Mouse (Mus musculus): ENCODE results near the gene Mlh1. TPM values are rescaled to one million over a fixed set of nuclear protein-coding genes. Genes with fewer than 3 reads are reported as not detected.

Mlh1 gene
- polyA plus RNA-seq (2014; fragmentation: Illumina TruSeq; extraction: RNeasy Lipid Tissue Mini Kit (QIAGEN cat#74804); ENCODE audit: low read depth, low replicate concordance): 24.3 TPM

DNA sequence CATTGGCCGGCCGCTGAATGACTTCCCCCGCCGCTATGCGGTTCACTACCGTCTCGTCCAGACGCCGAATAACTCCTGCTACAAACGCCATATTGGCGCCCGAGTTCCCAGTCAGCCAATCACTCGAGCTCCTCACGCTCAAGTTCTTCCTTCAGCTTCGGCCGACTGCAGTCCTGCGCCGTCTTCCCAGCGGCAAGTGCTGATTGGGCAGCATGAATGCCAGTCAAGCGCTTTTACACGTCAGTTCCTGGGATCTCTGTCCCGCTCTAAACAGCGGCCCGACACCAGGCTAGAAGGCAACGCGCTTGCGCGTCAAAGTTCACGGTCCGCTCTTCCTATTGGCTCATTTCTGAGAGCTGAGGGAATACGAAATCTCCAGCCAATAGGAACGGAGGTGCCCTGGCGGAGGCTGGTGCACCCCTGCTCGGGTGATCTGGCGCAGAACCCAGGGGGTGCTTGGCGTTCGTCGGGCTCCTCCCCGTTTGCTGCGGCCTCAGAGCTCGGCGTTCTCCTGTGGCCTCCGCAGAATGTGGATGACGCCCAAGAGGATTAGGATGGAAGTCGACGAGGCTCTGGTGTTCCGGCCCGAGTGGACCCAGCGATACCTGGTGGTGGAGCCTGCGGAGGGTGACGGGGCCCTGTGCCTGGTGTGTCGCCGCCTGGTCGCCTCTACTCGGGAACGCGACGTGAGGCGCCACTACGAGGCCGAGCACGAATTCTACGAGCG lies at the start of gene Mlh1, which contains the start of gene Epm2aip1:
Gene Mlh1, minus strand, starts transcription at position 358 of the 727 bp plus-strand sequence.
Gene Epm2aip1, plus strand, starts transcription at position 496 of the 727 bp plus-strand sequence.

DNA sequence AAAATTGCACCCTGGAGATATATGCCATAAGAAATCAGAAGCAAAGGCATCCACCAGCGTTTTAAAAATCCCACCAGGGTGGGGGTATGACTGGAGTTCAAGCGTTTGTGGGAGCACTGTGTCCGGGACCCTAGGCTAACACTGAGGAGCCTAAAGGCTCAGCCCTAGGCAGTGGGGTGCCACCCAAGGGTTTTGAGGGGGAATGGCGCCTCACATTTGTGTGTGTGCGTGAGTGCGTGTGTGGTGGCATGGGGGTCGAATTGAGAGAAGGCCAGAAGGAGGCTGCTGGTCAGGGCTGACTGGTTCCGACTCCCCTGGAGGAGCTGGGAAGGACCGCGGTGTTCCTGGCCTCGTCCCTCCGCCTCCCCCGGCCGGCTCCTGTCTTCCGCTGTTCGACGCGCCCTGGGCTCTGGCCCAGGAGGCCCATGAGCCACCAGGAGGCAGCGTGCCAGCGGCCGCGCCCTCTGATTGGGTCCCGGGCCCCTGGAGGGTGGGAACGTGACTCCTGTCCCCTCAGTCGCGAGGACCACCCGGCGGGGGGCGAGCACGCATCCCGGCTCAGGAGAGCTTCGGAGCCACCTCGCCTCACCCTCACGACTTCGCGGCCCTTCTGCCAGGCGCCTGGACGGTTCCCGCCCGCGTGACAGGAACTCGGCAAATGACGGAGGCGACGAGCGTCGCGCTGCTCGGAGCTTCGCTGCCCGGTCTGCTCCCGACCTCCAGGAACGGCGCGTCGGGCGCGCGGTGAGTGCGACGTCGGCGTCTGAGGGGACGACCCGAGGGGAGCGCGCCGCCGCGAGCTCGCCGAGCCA lies 39.6 kb upstream of the Mlh1 start, which contains the start of gene Trank1:
Gene Trank1, plus strand, starts transcription at position 709 of the 812 bp plus-strand sequence.

Other genes with a start within 250 kb of the Mlh1 start
- gene Ccrl2, start 214.3 kb downstream of the Mlh1 start, polyA plus RNA-seq (2014; fragmentation: Illumina TruSeq; extraction: RNeasy Lipid Tissue Mini Kit (QIAGEN cat#74804); ENCODE audit: low read depth, low replicate concordance): 2.3 TPM
- 39.6 TPM for gene Lrrfip2, start 154.2 kb downstream of the Mlh1 start, polyA plus RNA-seq (2014; fragmentation: Illumina TruSeq; extraction: RNeasy Lipid Tissue Mini Kit (QIAGEN cat#74804); ENCODE audit: low read depth, low replicate concordance)
- gene Epm2aip1, start 138 bp upstream of the Mlh1 start, polyA plus RNA-seq (2014; fragmentation: Illumina TruSeq; extraction: RNeasy Lipid Tissue Mini Kit (QIAGEN cat#74804); ENCODE audit: low read depth, low replicate concordance): 52.3 TPM
- gene Trank1, start 39.9 kb upstream of the Mlh1 start, polyA plus RNA-seq (2014; fragmentation: Illumina TruSeq; extraction: RNeasy Lipid Tissue Mini Kit (QIAGEN cat#74804); ENCODE audit: low read depth, low replicate concordance): 0.04 TPM
- gene Dclk3, start 167.3 kb upstream of the Mlh1 start, polyA plus RNA-seq (2014; fragmentation: Illumina TruSeq; extraction: RNeasy Lipid Tissue Mini Kit (QIAGEN cat#74804); ENCODE audit: low read depth, low replicate concordance): 14.5 TPM

Measured in kidney, adult 10 weeks (tissue).